Mouse (Mus musculus): ENCODE data around the gene Olfr948.

The Olfr948 gene

DNA sequence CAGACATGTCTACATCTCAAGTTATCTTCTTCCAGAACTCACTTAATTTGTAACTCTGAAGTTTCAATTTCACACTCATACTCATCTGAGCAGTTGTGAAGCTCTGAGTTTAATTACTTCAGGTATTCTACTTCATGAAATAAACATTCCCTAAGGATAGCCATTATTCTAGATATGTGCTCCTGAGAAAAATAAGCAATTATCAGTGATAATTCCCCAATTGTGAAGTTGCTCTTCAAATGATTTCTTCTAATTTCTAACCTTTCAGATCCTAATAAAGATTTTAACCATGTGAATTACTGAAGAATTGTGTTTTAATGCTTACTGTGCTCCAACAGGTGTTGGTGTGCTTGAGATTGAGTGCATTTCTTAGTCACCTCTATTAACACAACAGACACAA lies at the start of gene Olfr948:
TSS of gene Olfr948 (minus strand) at position 101 of the 400 bp plus-strand sequence.
- no peak for DNase-seq (ENCODE audit: low read depth, low spot score)

DNA sequence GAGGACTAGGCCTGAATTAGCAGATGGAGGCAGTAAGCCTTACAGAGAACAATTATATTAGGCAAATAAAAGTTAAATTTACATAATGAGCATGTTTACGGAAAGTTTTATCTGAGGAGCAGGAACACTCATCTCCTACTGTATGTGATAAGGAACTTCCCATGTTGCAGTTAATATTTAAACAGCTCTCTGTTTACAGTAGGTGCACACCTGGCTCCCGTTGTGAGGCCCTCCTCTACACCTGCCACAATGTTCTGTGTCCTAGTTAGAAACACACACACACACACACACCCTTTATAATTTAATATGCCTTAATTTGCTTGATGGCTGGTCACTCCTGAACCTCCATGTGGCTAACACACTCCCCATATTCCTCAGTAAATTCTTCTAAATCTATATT lies 38.7 kb downstream of the Olfr948 start:
- DNase-seq (ENCODE audit: low read depth, low spot score), result no peak

DNA sequence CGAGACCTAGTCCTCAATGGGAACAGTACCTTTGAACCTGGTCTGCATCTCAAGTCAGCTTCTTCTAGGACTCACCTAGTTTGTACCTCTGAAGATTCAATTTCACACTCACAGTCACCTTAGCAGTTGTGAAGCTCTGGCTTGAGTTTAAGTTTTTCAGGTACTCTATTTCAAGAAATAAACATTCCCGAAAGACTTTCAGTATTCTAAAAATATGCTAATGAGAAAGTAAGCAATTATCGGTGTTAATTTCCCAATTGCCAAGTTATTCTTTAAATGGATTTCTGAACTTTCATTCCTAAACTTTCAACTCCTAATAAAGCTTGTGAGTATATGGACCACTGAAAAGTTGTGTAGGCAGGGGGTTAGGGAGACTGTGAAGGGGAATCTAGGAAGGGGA lies 49.1 kb downstream of the Olfr948 start, which contains the start of gene Olfr945:
TSS of gene Olfr945 (minus strand) at position 101 of the 400 bp plus-strand sequence.
- DNase-seq (ENCODE audit: low read depth, low spot score), result no peak
